Mouse (Mus musculus): ENCODE results near the gene 1700023F06Rik. TPM values are rescaled to one million over a fixed set of nuclear protein-coding genes. Genes with fewer than 3 reads are reported as not detected.

Gene 1700023F06Rik
- polyA plus RNA-seq, 1 experiment from 2014 or later, result 0.87 TPM

DNA sequence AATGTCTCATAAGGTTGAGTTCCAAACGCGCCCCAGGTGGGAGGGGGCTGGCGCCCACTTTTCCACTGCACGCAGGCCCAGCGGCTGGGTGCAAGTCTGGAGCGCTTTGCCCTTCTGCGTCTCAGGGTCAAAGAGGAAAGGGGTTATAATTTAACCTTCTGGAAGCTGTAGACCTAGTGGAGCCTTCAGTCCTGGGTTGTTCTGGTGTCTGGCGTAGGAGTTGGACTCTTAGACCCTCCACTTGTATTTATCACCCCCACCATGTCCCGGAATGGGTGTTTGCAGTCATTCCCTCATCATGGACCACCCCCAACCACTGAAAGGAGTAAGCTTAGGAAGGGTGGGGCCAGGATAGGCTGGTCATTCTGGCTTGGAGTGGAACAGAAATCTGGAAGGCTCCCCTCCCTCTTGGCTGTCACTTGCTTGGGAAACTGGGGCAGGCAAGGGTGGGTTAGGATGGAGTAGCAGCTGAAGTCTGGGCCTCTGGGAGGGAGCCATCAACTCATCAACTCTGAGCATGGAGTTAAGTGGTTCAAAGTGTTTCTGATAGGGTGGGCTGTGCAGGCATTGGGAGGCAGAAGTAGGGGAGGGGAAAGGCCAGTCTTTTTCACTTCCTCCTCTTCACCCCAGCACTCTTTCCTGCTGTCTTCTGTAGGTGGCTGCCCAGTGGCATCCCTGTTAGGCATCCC, 36.5 kb downstream of the 1700023F06Rik start:
- H3K27ac ChIP-seq, result no peak overlapping the region
- no peak overlapping the region for H3K9ac ChIP-seq
- H3K4me1 ChIP-seq, result peaks cover 12% of the 10 kb centered on the region
- H3K4me2 ChIP-seq, result peak overlapping the region; percentile 98
- ATAC-seq (ENCODE audit: borderline replicate concordance, extremely low read depth, low FRiP score, low TSS enrichment), result no peak
- no peaks in the 10 kb centered on the region for H3K9me3 ChIP-seq
- no peaks in the 10 kb centered on the region for H3K36me3 ChIP-seq
- peaks cover 49% of the 10 kb centered on the region for H3K27me3 ChIP-seq
- WGBS, result 35% methylated on average over 9 of the region's 9 CpGs
- H3K4me3 ChIP-seq, result peak overlapping the region; percentile 54

GRCm38 (mm10) chr11:103171286-103171620, 37.1 kb downstream of the 1700023F06Rik start:
- Histone ChIP-seq H3K27me3 (peaks cover 49% of the 10 kb centered on the region), H3K36me3 (no peaks in the 10 kb centered on the region), H3K9ac (peak overlapping the region; percentile 36), H3K4me2 (peak overlapping the region; percentile 98), H3K9me3 (no peaks in the 10 kb centered on the region), H3K4me3 (peak overlapping the region; percentile 54), H3K27ac (no peak overlapping the region), H3K4me1 (peaks cover 12% of the 10 kb centered on the region)
- no peak for ATAC-seq (ENCODE audit: borderline replicate concordance, extremely low read depth, low FRiP score, low TSS enrichment)
- 2% methylated on average over 23 of the region's 23 CpGs for WGBS

GRCm38 (mm10) chr11:103170494-103171285, 37.7 kb downstream of the 1700023F06Rik start, which contains the start of gene Fmnl1:
Gene Fmnl1 (plus strand): TSS chr11:103171107.
- Histone ChIP-seq H3K27me3 (peaks cover 49% of the 10 kb centered on the region), H3K4me3 (peak within 1 kb of the TSS; percentile 54), H3K27ac (no peak within 1 kb of the TSS), H3K9me3 (no peaks in the 10 kb centered on the region), H3K36me3 (no peaks in the 10 kb centered on the region), H3K9ac (peak within 1 kb of the TSS; percentile 36), H3K4me1 (peaks cover 12% of the 10 kb centered on the region), H3K4me2 (peak within 1 kb of the TSS; percentile 98)
- 1% methylated on average over 61 of the region's 84 CpGs for WGBS
- peak; percentile 12; the same call in 1 of the 2 replicates for ATAC-seq (ENCODE audit: borderline replicate concordance, extremely low read depth, low FRiP score, low TSS enrichment)

- ATAC-seq (ENCODE audit: borderline replicate concordance, extremely low read depth, low FRiP score, low TSS enrichment), result no peak
Measured at GRCm38 (mm10) chr11:103170111-103170493, 38.3 kb downstream of the 1700023F06Rik start.

GRCm38 (mm10) chr11:103169664-103170063, 38.7 kb downstream of the 1700023F06Rik start:
- Histone ChIP-seq H3K4me1 (peaks cover 12% of the 10 kb centered on the region), H3K4me3 (no peak overlapping the region), H3K9me3 (no peaks in the 10 kb centered on the region), H3K4me2 (no peak overlapping the region), H3K27me3 (peaks cover 49% of the 10 kb centered on the region), H3K36me3 (no peaks in the 10 kb centered on the region), H3K27ac (no peak overlapping the region), H3K9ac (no peak overlapping the region)
- no peak for ATAC-seq (ENCODE audit: borderline replicate concordance, extremely low read depth, low FRiP score, low TSS enrichment)
- WGBS, result 77% methylated on average over 5 of the region's 5 CpGs

More at GRCm38 (mm10) chr11:103170111-103170493, 38.3 kb downstream of the 1700023F06Rik start:
- H3K27ac ChIP-seq, result no peak overlapping the region
- H3K9me3 ChIP-seq, result no peaks in the 10 kb centered on the region
- no peak overlapping the region for H3K9ac ChIP-seq
- peaks cover 12% of the 10 kb centered on the region for H3K4me1 ChIP-seq
- no peaks in the 10 kb centered on the region for H3K36me3 ChIP-seq
- peak overlapping the region; percentile 54 for H3K4me3 ChIP-seq
- 37% methylated on average over 3 of the region's 3 CpGs for WGBS
- H3K27me3 ChIP-seq, result peaks cover 49% of the 10 kb centered on the region
- H3K4me2 ChIP-seq, result peak overlapping the region; percentile 98

DNA sequence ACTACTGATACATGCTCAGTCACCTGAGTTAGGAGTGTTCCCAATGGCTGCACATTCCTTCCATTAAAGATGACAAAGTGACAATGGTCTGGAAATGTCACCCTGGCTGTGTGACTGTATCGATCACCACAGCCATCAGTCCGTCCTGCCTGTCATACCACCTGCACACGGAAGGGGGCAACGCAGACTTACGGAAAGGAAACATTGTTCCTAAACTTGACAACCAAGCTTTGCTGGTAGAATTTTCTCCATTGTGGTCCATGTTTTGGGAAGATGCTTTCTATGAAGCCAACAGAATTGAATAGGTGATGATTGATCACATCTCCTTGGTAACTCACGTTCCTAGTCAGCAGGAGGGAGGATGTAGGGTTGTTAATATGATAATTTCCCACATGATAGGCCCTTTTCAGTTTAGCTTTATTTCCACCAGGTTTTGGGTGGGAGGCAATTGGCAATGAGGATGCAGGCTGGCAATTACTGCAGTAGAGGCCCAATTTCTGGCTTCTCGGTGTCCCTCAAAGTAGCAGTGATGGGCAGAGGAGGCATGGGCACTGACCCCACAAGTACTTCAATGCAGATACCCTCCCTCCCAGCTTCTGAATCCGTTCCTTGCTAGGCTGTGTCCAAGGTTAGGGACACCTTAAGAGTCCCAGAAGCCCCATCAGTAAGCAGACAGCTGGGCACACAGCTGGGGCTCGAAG, 39.5 kb downstream of the 1700023F06Rik start:
- Histone ChIP-seq H3K27me3 (peaks cover 49% of the 10 kb centered on the region), H3K27ac (no peak overlapping the region), H3K9me3 (no peaks in the 10 kb centered on the region), H3K4me3 (no peak overlapping the region), H3K9ac (no peak overlapping the region), H3K4me2 (no peak overlapping the region), H3K4me1 (peaks cover 12% of the 10 kb centered on the region), H3K36me3 (no peaks in the 10 kb centered on the region)
- no peak for ATAC-seq (ENCODE audit: borderline replicate concordance, extremely low read depth, low FRiP score, low TSS enrichment)
- 19% methylated on average over 9 of the region's 9 CpGs for WGBS

DNA sequence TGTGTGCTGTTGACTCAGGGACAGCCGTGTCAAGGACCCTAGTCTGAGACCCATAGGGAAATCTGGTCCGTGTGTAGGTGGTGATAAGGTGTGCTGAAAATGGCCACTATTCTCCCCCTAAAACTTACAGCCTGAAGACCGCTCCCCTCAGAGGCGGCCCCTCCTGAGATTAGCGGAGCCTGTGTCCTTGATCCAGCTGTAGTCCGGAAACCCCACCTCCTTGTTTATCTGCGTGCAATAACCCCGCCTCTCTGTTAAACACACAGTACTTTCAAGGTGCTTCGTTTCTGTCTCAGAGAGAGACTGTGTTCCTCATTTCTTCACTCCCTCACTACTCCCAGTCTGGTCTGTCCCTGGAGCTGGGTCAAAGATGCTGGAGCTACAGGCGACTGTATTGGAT, 44.0 kb downstream of the 1700023F06Rik start:
- H3K36me3 ChIP-seq, result no peaks in the 10 kb centered on the region
- no peak for ATAC-seq (ENCODE audit: borderline replicate concordance, extremely low read depth, low FRiP score, low TSS enrichment)
- no peak overlapping the region for H3K9ac ChIP-seq
- no peak overlapping the region for H3K4me3 ChIP-seq
- no peak overlapping the region for H3K4me2 ChIP-seq
- no peak overlapping the region for H3K27ac ChIP-seq
- H3K27me3 ChIP-seq, result peaks cover 6% of the 10 kb centered on the region
- 17% methylated on average over 10 of the region's 10 CpGs for WGBS
- no peaks in the 10 kb centered on the region for H3K4me1 ChIP-seq
- H3K9me3 ChIP-seq, result no peaks in the 10 kb centered on the region

GRCm38 (mm10) chr11:103162132-103162531, 46.2 kb downstream of the 1700023F06Rik start:
- ATAC-seq (ENCODE audit: borderline replicate concordance, extremely low read depth, low FRiP score, low TSS enrichment), result no peak

DNA sequence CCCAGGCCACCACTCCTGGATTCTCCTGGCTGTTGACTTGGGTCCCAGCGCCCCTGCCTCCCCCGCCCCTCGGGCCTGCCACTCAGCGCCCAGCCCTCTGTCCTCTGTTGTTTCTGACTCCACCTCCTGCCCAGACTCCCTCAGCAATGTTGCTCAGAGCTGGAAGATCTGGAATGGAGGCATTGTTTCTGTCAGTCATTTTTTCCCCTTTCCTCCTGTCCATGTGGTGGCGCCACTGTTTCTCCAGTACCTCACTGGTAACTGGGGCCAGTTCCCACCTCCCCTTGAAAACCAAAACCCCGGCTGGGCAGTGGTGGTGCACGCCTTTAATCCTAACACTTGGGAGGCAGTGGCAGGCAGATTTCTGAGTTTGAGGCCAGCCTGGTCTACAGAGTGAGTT, 46.9 kb downstream of the 1700023F06Rik start:
- Histone ChIP-seq H3K4me2 (no peak overlapping the region), H3K4me3 (no peak overlapping the region), H3K4me1 (peaks cover 9% of the 10 kb centered on the region), H3K27me3 (no peaks in the 10 kb centered on the region), H3K9ac (no peak overlapping the region), H3K27ac (no peak overlapping the region), H3K9me3 (no peaks in the 10 kb centered on the region), H3K36me3 (no peaks in the 10 kb centered on the region)
- no peak for ATAC-seq (ENCODE audit: borderline replicate concordance, extremely low read depth, low FRiP score, low TSS enrichment)
- WGBS, result 65% methylated on average over 7 of the region's 7 CpGs

More at GRCm38 (mm10) chr11:103162132-103162531, 46.2 kb downstream of the 1700023F06Rik start:
- H3K9me3 ChIP-seq, result no peaks in the 10 kb centered on the region
- no peak overlapping the region for H3K4me3 ChIP-seq
- H3K27me3 ChIP-seq, result no peaks in the 10 kb centered on the region
- WGBS, result 86% methylated on average over 5 of the region's 5 CpGs
- H3K36me3 ChIP-seq, result no peaks in the 10 kb centered on the region
- H3K27ac ChIP-seq, result no peak overlapping the region
- no peak overlapping the region for H3K4me2 ChIP-seq
- no peak overlapping the region for H3K9ac ChIP-seq
- H3K4me1 ChIP-seq, result peaks cover 9% of the 10 kb centered on the region

- Histone ChIP-seq H3K36me3 (no peaks in the 10 kb centered on the region), H3K27ac (no peak overlapping the region), H3K27me3 (no peaks in the 10 kb centered on the region), H3K9me3 (no peaks in the 10 kb centered on the region), H3K4me2 (no peak overlapping the region), H3K9ac (no peak overlapping the region), H3K4me3 (no peak overlapping the region), H3K4me1 (peaks cover 9% of the 10 kb centered on the region)
- WGBS, result 79% methylated on average over 11 of the region's 11 CpGs
- ATAC-seq (ENCODE audit: borderline replicate concordance, extremely low read depth, low FRiP score, low TSS enrichment), result no peak
Measured at GRCm38 (mm10) chr11:103160738-103161137, 47.6 kb downstream of the 1700023F06Rik start.

DNA sequence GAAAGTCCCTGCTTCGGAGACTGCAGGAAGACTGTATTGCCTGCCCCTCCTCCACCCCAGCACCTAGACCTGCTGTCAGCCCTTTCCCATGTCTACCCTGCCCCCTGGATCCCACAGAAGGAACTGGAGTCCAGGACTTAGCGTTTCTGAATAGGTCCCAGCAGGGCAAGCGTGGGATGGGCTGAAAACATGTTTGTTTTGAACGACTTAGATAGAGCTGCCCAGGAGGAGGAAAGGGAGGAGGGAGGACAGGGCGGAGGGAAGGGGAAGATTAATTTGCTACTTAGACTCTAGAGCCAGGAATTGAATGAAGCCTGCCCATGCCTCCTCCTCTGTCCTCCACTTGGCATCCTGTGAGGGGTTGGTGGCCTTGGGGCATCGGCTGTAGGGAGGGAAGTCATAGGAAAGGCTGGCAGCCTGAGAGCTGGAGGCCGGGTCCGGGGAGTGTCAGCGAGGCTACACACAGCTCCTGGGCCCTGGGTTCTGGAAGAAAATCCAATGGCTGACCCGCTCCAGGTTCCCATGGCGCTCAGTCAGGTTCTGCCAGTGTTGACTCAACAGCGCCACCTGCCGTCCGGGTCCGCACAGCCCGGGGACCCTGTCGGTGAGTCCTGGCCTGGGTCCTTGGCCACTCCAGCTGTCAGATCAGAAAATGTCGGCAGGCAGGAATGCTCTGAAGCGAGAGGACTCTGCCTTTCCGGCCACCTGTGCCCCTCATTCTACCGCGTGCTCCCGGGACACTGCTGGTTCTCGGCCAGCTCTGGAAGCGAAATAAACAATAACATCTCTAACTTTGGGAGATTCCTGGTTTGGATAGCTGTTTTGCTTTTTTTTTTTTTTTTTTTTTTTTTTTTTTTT, 49.5 kb downstream of the 1700023F06Rik start:
- H3K27me3 ChIP-seq, result no peaks in the 10 kb centered on the region
- H3K4me2 ChIP-seq, result peak overlapping the region; percentile 80
- peak overlapping the region; percentile 43 for H3K9ac ChIP-seq
- no peaks in the 10 kb centered on the region for H3K9me3 ChIP-seq
- H3K4me1 ChIP-seq, result peaks cover 9% of the 10 kb centered on the region
- 1% methylated on average over 25 of the region's 25 CpGs for WGBS
- no peaks in the 10 kb centered on the region for H3K36me3 ChIP-seq
- peak overlapping the region; percentile 39 for H3K4me3 ChIP-seq
- ATAC-seq (ENCODE audit: borderline replicate concordance, extremely low read depth, low FRiP score, low TSS enrichment), result peak; percentile 94
- peak overlapping the region; percentile 70 for H3K27ac ChIP-seq
